In the genomic region with DNA sequence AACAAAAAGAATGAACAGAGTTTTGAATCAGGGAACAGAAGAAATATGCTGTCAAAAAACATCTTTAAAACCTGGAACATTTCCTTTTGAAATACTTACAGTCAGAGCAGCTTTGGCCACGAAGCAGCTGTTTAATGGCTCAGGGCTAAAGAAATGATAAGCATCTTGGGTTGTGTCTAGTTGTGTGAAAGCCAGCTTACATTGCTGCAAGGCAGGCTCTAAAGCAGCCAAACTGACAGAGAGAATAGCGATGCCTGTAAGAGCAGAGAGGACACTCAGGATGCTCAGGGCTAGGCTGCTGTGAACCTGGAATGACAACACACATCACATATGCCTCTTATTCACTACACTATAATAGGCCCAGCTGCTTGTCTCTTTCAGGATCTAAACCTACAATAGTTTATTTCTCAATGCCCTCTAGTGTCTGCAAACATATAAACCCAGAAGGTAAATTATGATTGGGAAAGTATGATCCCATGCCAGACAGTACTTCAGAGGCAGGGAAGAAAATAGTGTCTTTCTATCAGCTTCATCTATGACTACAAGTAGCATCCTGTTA, we compare ENCODE assay signal across 31 mouse cellular contexts. TPM values are rescaled to one million over a fixed set of nuclear protein-coding genes. Genes with fewer than 3 reads are reported as not detected.
DNase-seq lines count a peak whose midpoint lies in the region; ATAC-seq and TF ChIP-seq lines count a peak whose summit lies in the region.
"Had no signal": no experiment of that assay in that cellular context is flagged by ENCODE, and none has a peak within 500 bp of the region (broad histone marks: within the 10 kb centered on the region; RNA-seq: fewer than 3 reads in every experiment).

No protein-coding gene starts in this region.

- TF ChIP-seq CTCF in layer of hippocampus, adult 2 months (conservative IDR thresholded peaks at IDR 0.05), result peak; percentile 55
- no peak for TF ChIP-seq CTCF in thymus, adult 2 months (IDR thresholded peaks at IDR 0.05; ENCODE audit: borderline replicate concordance, control insufficient read depth, extremely low read depth, insufficient read depth, low read length, poor library complexity)
- TF ChIP-seq CTCF in kidney, adult 2 months (conservative IDR thresholded peaks at IDR 0.05; ENCODE audit: insufficient read depth, insufficient read length, low read depth, low read length), result no peak

- no peak for DNase-seq in layer of hippocampus, adult 2 months (ENCODE audit: low spot score in 2 of 2)
- no peak for DNase-seq in layer of hippocampus, adult 18-20 months (ENCODE audit: low spot score in 2 of 2)
- peak; percentile 16 to 19 for DNase-seq in thymus, postnatal 36 days
- no peak for DNase-seq in thymus, adult 2 months
- no peak for DNase-seq in kidney, adult 2 months
- DNase-seq in lung, postnatal 10 days, result no peak
- DNase-seq: adrenal gland, postnatal 10 days; cerebellum, adult 11 months; cerebellum, adult 9-10 months; embryo, embryonic 11 days; gastrocnemius, postnatal 25 days; heart, adult 18-20 months; kidney, adult 18-20 months; kidney, postnatal 4 days; layer of hippocampus, adult 9-11 months; liver; midbrain, embryonic 14.5 days; right cerebral cortex, postnatal 25 days had no signal

- peaks cover 5% of the 10 kb centered on the region for H3K4me1 ChIP-seq in thymus, adult 2 months (replicated peaks; ENCODE audit: control insufficient read depth, insufficient read depth, low read length)
- no peaks in the 10 kb centered on the region for H3K4me1 ChIP-seq in kidney, adult 2 months (ENCODE audit: control insufficient read depth, insufficient read depth, low read length)
- H3K4me1 ChIP-seq: embryonic facial prominence, embryonic 12.5 days had no signal

- no peak overlapping the region for H3K4me3 ChIP-seq in layer of hippocampus, adult 2 months
- H3K4me3 ChIP-seq in thymus, adult 2 months (ENCODE audit: control insufficient read depth, insufficient read depth, low read length), result no peak overlapping the region
- no peak overlapping the region for H3K4me3 ChIP-seq in kidney, adult 2 months (ENCODE audit: insufficient read depth, low read depth, low read length)
- H3K4me3 ChIP-seq: embryonic facial prominence, embryonic 12.5 days had no signal

- peak; percentile 51 for ATAC-seq in inflammation-experienced regulatory T-cells, adult 6 months
- ATAC-seq: forebrain, embryonic 14.5 days; lung, postnatal 0 days had no signal

- no peak for TF ChIP-seq POLR2A in thymus, adult 2 months (IDR thresholded peaks at IDR 0.05; ENCODE audit: control insufficient read depth, extremely low read depth, insufficient read depth, low read length, poor library complexity)
- TF ChIP-seq POLR2A in kidney, adult 2 months (IDR thresholded peaks at IDR 0.05; ENCODE audit: low read depth, low read length), result no peak

- no peaks in the 10 kb centered on the region for H3K36me3 ChIP-seq in thymus, adult 2 months (ENCODE audit: control insufficient read depth, insufficient read depth, low read length)
- no peaks in the 10 kb centered on the region for H3K36me3 ChIP-seq in kidney, adult 2 months (ENCODE audit: control insufficient read depth, insufficient read depth, low read length)
- H3K36me3 ChIP-seq: embryonic facial prominence, embryonic 12.5 days had no signal

- WGBS in thymus, adult 2 months, result 27% methylated on average over 2 of the region's 2 CpGs
- 50% methylated on average over 2 of the region's 2 CpGs for WGBS in kidney, adult 2 months

- no peak overlapping the region for H3K27ac ChIP-seq in layer of hippocampus, adult 2 months
- H3K27ac ChIP-seq in thymus, adult 2 months (ENCODE audit: control insufficient read depth, insufficient read depth, low read length), result no peak overlapping the region
- H3K27ac ChIP-seq in kidney, adult 2 months (ENCODE audit: insufficient read depth, low read depth, low read length), result no peak overlapping the region
- H3K27ac ChIP-seq: embryonic facial prominence, embryonic 12.5 days; hindbrain, embryonic 14.5 days had no signal

- H3K27me3 ChIP-seq in thymus, adult 2 months (ENCODE audit: control insufficient read depth, insufficient read depth, low read length), result no peaks in the 10 kb centered on the region
- H3K27me3 ChIP-seq in kidney, adult 2 months (replicated peaks; ENCODE audit: control insufficient read depth, insufficient read depth, low read length), result no peaks in the 10 kb centered on the region
- H3K27me3 ChIP-seq: embryonic facial prominence, embryonic 12.5 days had no signal

RNA-seq across cellular contexts. Expression of gene Ms4a6d, which starts 14.7 kb away (rescaled TPM):
- total RNA-seq in layer of hippocampus, adult 2 months (2021), result 1 to 10 TPM; 1.4 to 1.5 TPM
- 1 to 10 TPM; 1.4 TPM for total RNA-seq in layer of hippocampus, adult 18-20 months (2021)
- 4.2 and 9.4 TPM in 2 replicates for polyA plus RNA-seq in thymus, adult 2 months (2012; rRNA removed)
- polyA plus RNA-seq in inflammation-experienced regulatory T-cells, adult 6 months (2017; shearing (Covaris generic)), result 10 to 100 TPM; 17.3 to 36.2 (median 20.1) TPM
- polyA plus RNA-seq in kidney, adult 2 months (2012; rRNA removed), result 0.64 and 0.94 TPM in 2 replicates

RNA-seq across cellular contexts. Expression of gene Ms4a2, which starts 33.5 kb away (rescaled TPM):
- under 1 TPM in 1 of 2 experiments, not detected in 1; 0.38 TPM for total RNA-seq in layer of hippocampus, adult 2 months (2021)
- not detected for total RNA-seq in layer of hippocampus, adult 18-20 months (2021)
- polyA plus RNA-seq in thymus, adult 2 months (2012; rRNA removed), result not detected in 2 replicates
- polyA plus RNA-seq in inflammation-experienced regulatory T-cells, adult 6 months (2017; shearing (Covaris generic)), result under 1 TPM in 1 of 3 experiments, not detected in 2; 0.26 TPM
- 0.23 and 0.42 TPM in 2 replicates for polyA plus RNA-seq in kidney, adult 2 months (2012; rRNA removed)
- total RNA-seq: ES-E14; heart, adult 18-20 months; left cerebral cortex, postnatal 10 days had no signal
- polyA plus RNA-seq: forebrain, embryonic 14.5 days; hindbrain, embryonic 14.5 days; midbrain, embryonic 14.5 days; neural tube, embryonic 11.5 days had no signal

RNA-seq across cellular contexts. Expression of gene Ms4a3, which starts 50.7 kb away (rescaled TPM):
- total RNA-seq in layer of hippocampus, adult 2 months (2021), result not detected
- total RNA-seq in layer of hippocampus, adult 18-20 months (2021), result not detected
- 0.59 and 0.80 TPM in 2 replicates for polyA plus RNA-seq in thymus, adult 2 months (2012; rRNA removed)
- not detected for polyA plus RNA-seq in inflammation-experienced regulatory T-cells, adult 6 months (2017; shearing (Covaris generic))
- polyA plus RNA-seq in kidney, adult 2 months (2012; rRNA removed), result not detected in 2 replicates
- total RNA-seq: ES-E14; gastrocnemius, adult 18-20 months; gastrocnemius, postnatal 25 days; heart, adult 18-20 months; left cerebral cortex, postnatal 10 days; neutrophil, adult 5-6 weeks had no signal
- polyA plus RNA-seq: embryonic facial prominence, embryonic 12.5 days; forebrain, embryonic 14.5 days; hindbrain, embryonic 14.5 days; intestine, embryonic 14.5 days; kidney, embryonic 16.5 days; limb, embryonic 11.5 days; lung, postnatal 0 days; midbrain, embryonic 14.5 days had no signal

RNA-seq across cellular contexts. Expression of gene Ms4a4d, which starts 53.4 kb away (rescaled TPM):
- not detected for total RNA-seq in layer of hippocampus, adult 2 months (2021)
- total RNA-seq in layer of hippocampus, adult 18-20 months (2021), result not detected
- polyA plus RNA-seq in thymus, adult 2 months (2012; rRNA removed), result 2.1 and 4.0 TPM in 2 replicates
- polyA plus RNA-seq in inflammation-experienced regulatory T-cells, adult 6 months (2017; shearing (Covaris generic)), result 1 to 10 TPM; 2.1 to 5.3 (median 3.7) TPM
- 2.5 and 2.8 TPM in 2 replicates for polyA plus RNA-seq in kidney, adult 2 months (2012; rRNA removed)
- total RNA-seq: left cerebral cortex, postnatal 10 days had no signal
- polyA plus RNA-seq: forebrain, embryonic 14.5 days; hindbrain, embryonic 14.5 days; midbrain, embryonic 14.5 days had no signal

Comparison
In these comparisons a context has a peak if more than half of its experiments do, and no peak if none do; other contexts are left out.
1. DNase-seq: peak in thymus, postnatal 36 days (2 of 2); none in layer of hippocampus, adult 2 months (0 of 2), layer of hippocampus, adult 18-20 months (0 of 2), thymus, adult 2 months (single experiment), kidney, adult 2 months (single experiment) and lung, postnatal 10 days (single experiment).